Mouse (Mus musculus): ENCODE data around the gene Nrde2. TPM values are rescaled to one million over a fixed set of nuclear protein-coding genes. Genes with fewer than 3 reads are reported as not detected.
A peak's percentile ranks its signal among the peaks of the same experiment; 100 is the strongest.
"Not testable (repeated sequence)": the region's sequence is repeated elsewhere in the genome, so short reads cannot be mapped to it uniquely, and the experiment has no call there.

Gene Nrde2
- polyA plus RNA-seq, 1 experiment = 0.22 TPM

DNA sequence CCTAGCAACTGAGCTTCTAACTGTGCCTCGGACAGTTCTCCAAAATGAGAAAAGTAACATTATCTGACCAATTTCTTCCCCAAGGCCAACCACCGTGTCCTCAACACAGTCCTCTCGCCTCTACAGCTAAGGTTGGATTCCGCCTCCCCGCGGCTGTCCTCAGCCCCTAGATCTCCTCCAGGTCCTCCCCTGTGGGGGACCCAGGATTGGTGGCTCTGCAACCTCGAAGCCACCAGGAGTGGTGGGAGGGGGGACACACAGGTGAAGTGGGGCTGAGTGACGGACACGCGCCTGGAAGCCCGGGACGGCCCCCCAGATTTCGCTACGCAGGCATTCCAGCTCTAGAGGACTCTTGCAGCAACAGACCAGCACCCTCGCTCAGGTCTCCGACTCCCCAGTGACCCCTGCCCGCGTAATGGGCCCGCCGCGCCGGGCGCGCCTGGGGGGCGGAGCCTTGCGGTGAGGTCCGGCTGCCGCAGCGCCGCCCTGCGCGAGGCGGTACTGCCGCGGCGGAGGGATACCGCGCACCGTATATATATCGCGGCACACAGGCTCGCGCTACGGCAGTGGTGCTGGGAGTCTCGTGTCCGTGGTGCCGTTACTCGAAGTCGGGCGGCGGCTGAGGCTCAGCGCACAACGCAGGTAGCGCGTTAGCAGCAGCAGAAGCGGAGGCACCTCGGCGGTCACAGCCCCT, 39.7 kb upstream of the Nrde2 start, which contains the start of gene Calm1:
TSS of gene Calm1 (plus strand) at position 469 of the 694 bp plus-strand sequence.
- Histone ChIP-seq H3K27me3 (ENCODE audit: control insufficient read depth) (peaks cover 2% of the 10 kb centered on the region; the same call in 1 of the 2 replicates), H3K4me3 (replicated peaks) (peak within 1 kb of the TSS; percentile 95), H3K36me3 (ENCODE audit: control insufficient read depth) (peaks cover 20% of the 10 kb centered on the region), H3K4me1 (ENCODE audit: control insufficient read depth) (peaks cover 42% of the 10 kb centered on the region), H3K9me3 (ENCODE audit: control insufficient read depth, low read length) (no peaks in the 10 kb centered on the region)
- TF ChIP-seq GATA1 (IDR thresholded peaks at IDR 0.05; ENCODE audit: low read length) (no peak), TAL1 (IDR thresholded peaks at IDR 0.05; ENCODE audit: low read length) (no peak)

- no peaks in the 10 kb centered on the region for H3K36me3 ChIP-seq (ENCODE audit: control insufficient read depth)
- no peak overlapping the region for H3K4me3 ChIP-seq (replicated peaks)
- H3K4me1 ChIP-seq (ENCODE audit: control insufficient read depth) = peaks cover 36% of the 10 kb centered on the region
- peaks cover 2% of the 10 kb centered on the region; the same call in 1 of the 2 replicates for H3K27me3 ChIP-seq (ENCODE audit: control insufficient read depth)
- no peak for TF ChIP-seq TAL1 (IDR thresholded peaks at IDR 0.05; ENCODE audit: low read length)
- TF ChIP-seq GATA1 (IDR thresholded peaks at IDR 0.05; ENCODE audit: low read length) = no peak
- no peaks in the 10 kb centered on the region for H3K9me3 ChIP-seq (ENCODE audit: control insufficient read depth, low read length)
Observed at GRCm38 (mm10) chr12:100196786-100197185, 37.3 kb upstream of the Nrde2 start.

GRCm38 (mm10) chr12:100194181-100194580, 34.7 kb upstream of the Nrde2 start:
- Histone ChIP-seq H3K9me3 (ENCODE audit: control insufficient read depth, low read length) (no peaks in the 10 kb centered on the region), H3K4me3 (replicated peaks) (no peak overlapping the region), H3K36me3 (ENCODE audit: control insufficient read depth) (no peaks in the 10 kb centered on the region), H3K27me3 (ENCODE audit: control insufficient read depth) (peaks cover 2% of the 10 kb centered on the region; the same call in 1 of the 2 replicates), H3K4me1 (ENCODE audit: control insufficient read depth) (peaks cover 15% of the 10 kb centered on the region)
- TF ChIP-seq TAL1 (IDR thresholded peaks at IDR 0.05; ENCODE audit: low read length) (no peak), GATA1 (IDR thresholded peaks at IDR 0.05; ENCODE audit: low read length) (no peak)

DNA sequence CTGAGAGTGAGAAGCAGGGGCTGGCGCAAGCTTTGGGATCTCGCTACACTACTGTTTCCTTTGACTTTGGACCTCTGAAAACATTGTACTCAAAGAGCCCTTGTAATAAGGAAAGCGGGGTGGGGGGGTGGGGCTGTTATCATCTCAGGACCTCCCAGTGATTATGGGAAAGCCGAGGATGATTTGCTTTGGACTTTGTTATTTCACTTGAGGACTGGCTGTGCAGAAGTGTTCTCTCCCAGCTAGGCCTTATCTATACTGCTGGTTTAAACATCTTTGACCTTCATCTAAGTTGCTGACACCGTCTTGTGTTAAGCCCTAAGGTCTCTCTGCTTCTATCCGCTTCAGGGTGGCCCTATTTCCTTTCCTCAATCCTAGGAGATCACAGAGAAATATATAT, 31.3 kb upstream of the Nrde2 start:
- Histone ChIP-seq H3K9me3 (ENCODE audit: control insufficient read depth, low read length) (no peaks in the 10 kb centered on the region), H3K4me3 (replicated peaks) (no peak overlapping the region), H3K27me3 (ENCODE audit: control insufficient read depth) (peaks cover 2% of the 10 kb centered on the region; the same call in 1 of the 2 replicates), H3K4me1 (ENCODE audit: control insufficient read depth) (peaks cover 34% of the 10 kb centered on the region), H3K36me3 (ENCODE audit: control insufficient read depth) (no peaks in the 10 kb centered on the region)
- TF ChIP-seq GATA1 (IDR thresholded peaks at IDR 0.05; ENCODE audit: low read length) = no peak
- no peak for TF ChIP-seq TAL1 (IDR thresholded peaks at IDR 0.05; ENCODE audit: low read length)

DNA sequence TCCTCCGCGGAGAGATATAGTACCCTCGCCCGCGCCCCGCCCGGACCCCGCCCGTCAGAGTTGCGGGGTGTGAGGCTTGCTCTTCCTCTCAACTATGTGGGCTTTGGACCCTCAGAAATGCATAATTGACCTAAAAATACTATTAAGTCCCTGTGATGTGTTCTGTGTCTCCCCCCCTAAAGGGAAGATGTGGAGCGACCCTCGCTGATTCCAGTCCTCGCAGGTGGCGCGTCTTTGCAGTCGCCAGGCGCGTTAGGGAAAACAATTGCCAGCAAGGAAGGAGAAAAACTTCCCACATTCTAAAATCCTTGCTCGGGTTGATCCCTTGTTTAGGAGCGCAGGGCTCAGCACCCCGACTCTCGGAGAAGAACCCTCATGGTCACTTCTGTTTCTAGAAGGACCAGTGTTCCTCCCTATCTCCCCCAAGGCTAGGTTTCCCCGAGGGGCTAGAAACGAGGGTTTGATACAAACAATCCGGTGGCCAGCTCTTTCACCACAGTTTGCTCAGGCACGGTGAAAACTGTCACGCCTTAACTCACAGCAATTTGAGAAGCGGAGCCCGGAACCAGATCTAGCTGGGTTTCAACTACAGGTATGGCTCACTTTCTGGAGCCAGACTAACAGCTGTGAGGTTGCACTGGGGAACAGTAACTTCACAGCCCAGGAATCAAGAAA, 28.4 kb upstream of the Nrde2 start:
- H3K9me3 ChIP-seq (ENCODE audit: control insufficient read depth, low read length) = peaks cover 3% of the 10 kb centered on the region
- H3K4me1 ChIP-seq (ENCODE audit: control insufficient read depth) = peaks cover 34% of the 10 kb centered on the region
- peak overlapping the region; percentile 90 for H3K4me3 ChIP-seq (replicated peaks)
- H3K27me3 ChIP-seq (ENCODE audit: control insufficient read depth) = no peaks in the 10 kb centered on the region; the same call in 1 of the 2 replicates
- no peaks in the 10 kb centered on the region for H3K36me3 ChIP-seq (ENCODE audit: control insufficient read depth)
- TF ChIP-seq GATA1 (IDR thresholded peaks at IDR 0.05; ENCODE audit: low read length) = no peak
- no peak for TF ChIP-seq TAL1 (IDR thresholded peaks at IDR 0.05; ENCODE audit: low read length)

GRCm38 (mm10) chr12:100187013-100187755, 27.7 kb upstream of the Nrde2 start:
- peaks cover 34% of the 10 kb centered on the region for H3K4me1 ChIP-seq (ENCODE audit: control insufficient read depth)
- no peaks in the 10 kb centered on the region for H3K36me3 ChIP-seq (ENCODE audit: control insufficient read depth)
- H3K9me3 ChIP-seq (ENCODE audit: control insufficient read depth, low read length) = peaks cover 5% of the 10 kb centered on the region
- H3K27me3 ChIP-seq (ENCODE audit: control insufficient read depth) = no peaks in the 10 kb centered on the region; the same call in 1 of the 2 replicates
- TF ChIP-seq GATA1 (IDR thresholded peaks at IDR 0.05; ENCODE audit: low read length) (no peak), TAL1 (IDR thresholded peaks at IDR 0.05; ENCODE audit: low read length) (no peak)
- peak overlapping the region; percentile 90 for H3K4me3 ChIP-seq (replicated peaks)

DNA sequence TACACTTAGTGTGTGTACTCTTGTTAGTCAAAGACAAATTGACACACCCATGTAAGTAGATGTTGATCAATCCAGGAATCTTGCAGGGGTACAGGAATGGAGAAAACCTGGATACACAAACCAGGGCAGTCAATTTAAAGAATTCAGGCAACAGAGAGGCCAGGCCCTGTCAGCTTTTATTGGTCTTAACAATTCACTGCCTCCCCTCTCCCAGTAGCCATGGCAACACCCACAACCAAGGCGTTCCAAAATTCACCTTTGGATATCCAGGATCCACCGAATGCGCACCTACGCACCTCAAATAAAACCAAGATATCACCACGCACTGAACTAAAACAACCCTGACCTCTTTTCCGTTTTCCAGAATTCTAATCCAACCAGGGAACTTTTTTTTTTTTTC, 26.9 kb upstream of the Nrde2 start:
- Histone ChIP-seq H3K9me3 (ENCODE audit: control insufficient read depth, low read length) (peaks cover 5% of the 10 kb centered on the region), H3K4me3 (replicated peaks) (peak overlapping the region; percentile 90), H3K36me3 (ENCODE audit: control insufficient read depth) (no peaks in the 10 kb centered on the region), H3K27me3 (ENCODE audit: control insufficient read depth) (no peaks in the 10 kb centered on the region; the same call in 1 of the 2 replicates), H3K4me1 (ENCODE audit: control insufficient read depth) (peaks cover 30% of the 10 kb centered on the region)
- TF ChIP-seq TAL1 (IDR thresholded peaks at IDR 0.05; ENCODE audit: low read length) = no peak
- TF ChIP-seq GATA1 (IDR thresholded peaks at IDR 0.05; ENCODE audit: low read length) = no peak

DNA sequence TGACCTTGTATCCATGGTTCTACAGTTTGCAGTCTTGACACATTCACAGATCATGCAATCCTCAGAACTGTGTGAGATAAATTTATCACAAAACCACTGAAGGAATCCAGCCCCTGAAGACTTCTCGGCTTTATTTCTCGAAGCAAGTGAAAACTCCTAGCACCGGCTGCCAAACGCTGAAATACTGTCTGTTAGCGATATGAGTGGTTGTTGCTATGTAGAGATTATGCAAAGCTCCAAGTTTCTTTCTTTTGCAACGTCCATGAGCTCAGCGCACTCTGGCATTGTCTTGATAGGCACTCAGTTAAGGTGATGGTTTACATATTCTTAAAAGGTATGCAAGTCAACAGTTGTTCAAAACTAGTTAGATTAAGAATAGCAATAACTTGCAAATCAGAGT, 26.4 kb upstream of the Nrde2 start:
- H3K4me1 ChIP-seq (ENCODE audit: control insufficient read depth) = peaks cover 30% of the 10 kb centered on the region
- no peak overlapping the region for H3K4me3 ChIP-seq (replicated peaks)
- TF ChIP-seq TAL1 (IDR thresholded peaks at IDR 0.05; ENCODE audit: low read length) = no peak
- no peak for TF ChIP-seq GATA1 (IDR thresholded peaks at IDR 0.05; ENCODE audit: low read length)
- peaks cover 5% of the 10 kb centered on the region for H3K9me3 ChIP-seq (ENCODE audit: control insufficient read depth, low read length)
- no peaks in the 10 kb centered on the region; the same call in 1 of the 2 replicates for H3K27me3 ChIP-seq (ENCODE audit: control insufficient read depth)
- no peaks in the 10 kb centered on the region for H3K36me3 ChIP-seq (ENCODE audit: control insufficient read depth)

DNA sequence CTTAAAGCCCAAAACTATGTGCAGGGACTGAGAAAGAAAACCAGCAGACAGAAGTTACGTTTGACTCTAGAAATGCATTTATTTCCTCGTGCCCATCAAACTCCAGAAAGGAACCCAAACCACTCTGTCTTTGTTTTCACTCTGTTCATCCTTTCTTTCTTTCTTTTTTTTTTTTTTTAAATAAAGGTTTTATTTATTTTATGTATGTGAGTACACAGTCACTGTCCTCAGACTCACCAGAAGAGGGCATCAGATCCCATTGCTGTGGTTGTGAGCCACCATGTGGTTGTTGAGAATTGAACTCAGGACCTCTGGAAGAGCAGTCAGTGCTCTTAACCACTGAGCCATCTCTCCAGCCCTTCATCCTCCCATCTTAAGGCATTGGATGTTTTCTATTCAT, 25.5 kb upstream of the Nrde2 start:
- not testable (repeated sequence) for H3K27me3 ChIP-seq (ENCODE audit: control insufficient read depth); H3K4me3 ChIP-seq (replicated peaks); H3K9me3 ChIP-seq (ENCODE audit: control insufficient read depth, low read length); H3K36me3 ChIP-seq (ENCODE audit: control insufficient read depth)
- H3K4me1 ChIP-seq (ENCODE audit: control insufficient read depth) = peaks cover 30% of the 10 kb centered on the region

Data from erythroblast, embryonic 14.5 days (primary cell).